Mouse (Mus musculus) adrenal gland, postnatal 36 days (tissue): ENCODE measurements around the gene Gm8882. TPM values are rescaled to one million over a fixed set of nuclear protein-coding genes. Genes with fewer than 3 reads are reported as not detected.
"Not testable (repeated sequence)": the region's sequence is repeated elsewhere in the genome, so short reads cannot be mapped to it uniquely, and the experiment has no call there.

Experiments used
- DNase-seq, 2 experiments: peaks; one replicate each; pipeline ENCODE4 v3.0.0; 2021; ENCODE audit warnings: mixed read lengths in 1 of 2
- long read RNA-seq, 2 experiments: library from polyadenylated mRNA; stranded (forward); transcript quantifications; one replicate each; pipeline ENCODE4 v2.0.0; 2021; ENCODE audit warnings: borderline sequencing depth in 2 of 2
- total RNA-seq, 2 experiments: library from RNA; stranded (reverse); gene quantifications; 2 replicates each; pipeline ENCODE4 v1.2.3; 2021

The Gm8882 gene
- total RNA-seq: not detected
- long read RNA-seq, experiment 1: 0 reads
- long read RNA-seq, experiment 2: 0 reads

DNA sequence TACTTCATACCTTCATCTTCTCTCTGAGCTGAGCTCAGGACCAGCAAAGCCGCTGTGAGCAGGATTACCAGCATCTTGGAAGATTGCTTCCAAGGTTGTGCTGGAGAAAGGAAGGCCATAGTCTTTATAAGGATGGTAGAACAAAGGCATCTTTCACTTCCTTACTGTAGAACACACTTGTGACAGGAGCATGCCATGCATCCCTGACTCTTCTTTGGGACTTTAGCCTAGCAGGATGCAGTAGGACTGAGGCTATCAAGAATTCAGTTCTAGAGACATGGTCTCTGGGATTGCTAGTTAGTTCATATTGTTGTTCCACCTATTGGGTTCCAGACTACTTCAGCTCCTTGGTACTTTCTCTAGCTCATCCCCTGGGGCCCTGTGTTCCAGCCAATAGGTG lies at the start of gene Gm8882:
Gm8882 (minus strand) TSS at position 101 of the 400 bp plus-strand sequence.
- DNase-seq: not testable (repeated sequence)

DNA sequence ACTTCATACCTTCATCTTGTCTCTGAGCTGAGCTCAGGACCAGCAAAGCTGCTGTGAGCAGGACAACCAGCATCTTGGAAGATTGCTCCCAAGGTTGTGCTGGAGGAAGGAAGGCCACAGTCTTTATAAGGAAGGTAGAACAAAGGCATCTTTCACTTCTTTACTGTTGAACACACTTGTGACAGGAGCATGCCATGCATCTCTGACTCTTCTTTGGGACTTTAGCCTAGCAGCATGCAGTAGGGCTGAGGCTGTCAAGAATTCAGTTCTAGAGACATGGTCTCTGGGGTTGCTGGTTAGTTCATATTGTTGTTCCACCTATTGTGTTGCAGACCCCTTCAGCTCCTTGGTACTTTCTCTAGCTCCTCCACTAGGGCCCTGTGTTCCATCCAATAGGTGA lies 49.3 kb downstream of the Gm8882 start, which contains the start of gene Prpmp5:
Prpmp5 (minus strand) TSS at position 101 of the 400 bp plus-strand sequence.
- DNase-seq: not testable (repeated sequence)

Other genes with a start within 250 kb of the Gm8882 start
- not detected for gene Prb1, start 153.6 kb downstream of the Gm8882 start, total RNA-seq
- gene Prpmp5, start 49.4 kb downstream of the Gm8882 start, total RNA-seq: not detected
- not detected for gene Prh1, start 205.7 kb upstream of the Gm8882 start, total RNA-seq
- gene Prp2, start 231.8 kb upstream of the Gm8882 start, total RNA-seq: not detected